Mouse (Mus musculus): ENCODE measurements around the gene Fam189a1. TPM values are rescaled to one million over a fixed set of nuclear protein-coding genes. Genes with fewer than 3 reads are reported as not detected.

The Fam189a1 gene
- polyA plus RNA-seq, 1 experiment from 2014 or later = 2.8 TPM

DNA sequence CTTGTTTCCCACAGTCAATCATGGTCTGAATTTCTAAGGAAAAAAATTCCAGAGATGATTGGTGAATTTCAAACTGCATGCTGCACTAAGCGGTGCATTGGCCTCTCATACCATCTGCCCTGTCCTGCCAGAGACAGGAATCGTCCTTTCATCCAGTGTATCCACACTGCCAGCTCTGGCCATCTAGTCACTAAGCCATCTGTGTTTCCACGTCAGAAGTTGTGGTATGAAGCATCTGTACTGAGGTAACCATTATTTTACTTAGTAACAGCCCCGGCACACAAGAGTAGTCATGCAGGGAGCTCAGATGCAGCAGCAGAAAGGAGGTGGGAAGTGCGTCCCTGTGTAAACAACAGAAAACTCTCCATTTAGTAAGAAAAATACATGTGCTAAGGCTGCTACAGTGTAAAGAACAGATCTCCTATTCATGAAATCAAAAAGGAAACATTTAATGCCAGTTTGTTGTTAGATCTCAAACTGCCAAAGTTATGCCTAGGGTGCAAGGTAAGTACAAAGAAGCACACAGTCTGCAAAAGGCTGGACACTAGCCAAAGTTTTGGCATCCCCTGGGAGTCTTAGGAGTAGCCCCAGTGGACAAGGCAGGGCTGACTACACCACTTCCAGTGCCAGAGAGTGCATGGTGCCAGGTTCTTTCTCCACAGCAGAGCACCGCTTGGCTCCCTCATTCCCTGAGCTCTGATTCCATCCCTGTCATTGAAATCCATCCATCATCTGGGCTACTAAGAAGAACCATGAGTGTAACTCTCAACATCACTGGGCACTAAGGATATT is 14.3 kb downstream of the Fam189a1 start:
- Histone ChIP-seq H3K27me3 (no peaks in the 10 kb centered on the region), H3K4me3 (replicated peaks) (no peak overlapping the region), H3K9me3 (no peaks in the 10 kb centered on the region), H3K9ac (no peak overlapping the region), H3K4me2 (no peak overlapping the region), H3K27ac (no peak overlapping the region), H3K36me3 (replicated peaks) (no peaks in the 10 kb centered on the region), H3K4me1 (peaks cover 4% of the 10 kb centered on the region; the same call in 1 of the 2 replicates)
- 77% methylated on average over 6 of the region's 6 CpGs for WGBS
- no peak for ATAC-seq (ENCODE audit: low FRiP score)

DNA sequence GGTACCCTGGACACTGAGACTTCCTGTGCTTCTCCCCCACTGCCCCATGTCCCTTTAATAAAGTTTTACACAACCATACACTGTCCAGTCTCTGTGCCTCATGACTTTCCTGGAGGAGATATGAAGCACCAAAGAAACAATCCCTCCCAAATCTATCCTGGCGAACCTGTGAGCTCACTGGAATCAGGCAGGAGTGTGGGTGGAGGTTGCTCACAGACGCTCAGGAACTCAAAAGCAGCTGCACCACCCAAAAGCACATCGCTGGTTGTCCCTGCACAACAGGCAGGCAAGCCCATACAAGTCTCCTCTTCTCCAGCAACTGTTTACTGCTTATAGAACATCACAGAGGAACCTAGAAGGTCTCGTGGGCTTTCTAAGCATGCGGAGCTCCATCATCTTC is 15.5 kb downstream of the Fam189a1 start:
- Histone ChIP-seq H3K27me3 (no peaks in the 10 kb centered on the region), H3K9ac (no peak overlapping the region), H3K36me3 (replicated peaks) (no peaks in the 10 kb centered on the region), H3K4me2 (no peak overlapping the region), H3K4me3 (replicated peaks) (no peak overlapping the region), H3K9me3 (no peaks in the 10 kb centered on the region), H3K4me1 (peaks cover 4% of the 10 kb centered on the region; the same call in 1 of the 2 replicates), H3K27ac (no peak overlapping the region)
- ATAC-seq (ENCODE audit: low FRiP score) = no peak
- 86% methylated on average over 5 of the region's 5 CpGs for WGBS

DNA sequence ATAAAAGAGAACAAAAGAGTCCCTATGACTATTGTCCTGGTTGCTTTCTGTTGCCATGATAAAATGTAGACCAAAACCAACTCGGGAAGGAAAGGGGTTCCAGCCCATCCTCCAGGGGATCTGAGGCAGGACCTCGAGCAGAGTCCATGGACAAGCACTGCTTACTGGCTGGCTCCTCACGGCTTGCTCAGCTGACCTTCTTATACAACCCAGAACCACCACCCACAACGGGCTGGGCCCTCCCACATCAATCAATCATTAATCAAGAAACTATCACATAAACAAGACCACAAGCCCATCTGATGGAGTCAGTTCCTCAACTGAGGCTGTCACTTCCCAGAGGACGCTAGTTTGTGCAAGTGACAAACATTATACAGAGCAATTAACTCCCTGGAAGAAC is 16.3 kb downstream of the Fam189a1 start:
- Histone ChIP-seq H3K4me2 (no peak overlapping the region), H3K4me3 (replicated peaks) (no peak overlapping the region), H3K36me3 (replicated peaks) (no peaks in the 10 kb centered on the region), H3K4me1 (peaks cover 4% of the 10 kb centered on the region; the same call in 1 of the 2 replicates), H3K9ac (no peak overlapping the region), H3K27me3 (no peaks in the 10 kb centered on the region), H3K27ac (no peak overlapping the region), H3K9me3 (no peaks in the 10 kb centered on the region)
- no peak for ATAC-seq (ENCODE audit: low FRiP score)
- WGBS = 84% methylated on average over 5 of the region's 5 CpGs

DNA sequence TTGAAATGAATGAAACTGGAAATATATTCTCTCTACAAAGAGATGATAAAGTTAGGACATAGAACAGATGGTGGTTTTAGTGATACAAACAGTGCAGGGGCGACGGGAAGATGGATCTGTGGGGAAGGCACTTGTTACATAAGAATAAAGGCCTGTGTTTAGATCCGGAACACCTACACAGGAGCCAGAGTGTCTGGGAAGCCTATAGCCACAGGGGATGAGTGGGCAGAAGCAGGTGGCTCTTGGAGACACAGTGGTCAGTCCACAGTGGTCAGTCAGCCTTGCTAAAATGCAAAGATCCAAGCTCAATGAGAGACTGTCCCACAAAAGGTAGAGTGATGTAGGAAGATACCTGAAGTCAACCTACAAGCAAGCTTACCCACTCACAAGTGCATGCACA is 32.6 kb downstream of the Fam189a1 start:
- ATAC-seq (ENCODE audit: low FRiP score) = no peak
- WGBS = 88% methylated on average over 3 of the region's 3 CpGs
- no peak overlapping the region for H3K4me3 ChIP-seq (replicated peaks)
- H3K9ac ChIP-seq = no peak overlapping the region
- no peaks in the 10 kb centered on the region for H3K9me3 ChIP-seq
- no peak overlapping the region for H3K4me2 ChIP-seq
- H3K36me3 ChIP-seq (replicated peaks) = no peaks in the 10 kb centered on the region
- no peak overlapping the region for H3K27ac ChIP-seq
- H3K4me1 ChIP-seq = no peaks in the 10 kb centered on the region
- H3K27me3 ChIP-seq = no peaks in the 10 kb centered on the region

DNA sequence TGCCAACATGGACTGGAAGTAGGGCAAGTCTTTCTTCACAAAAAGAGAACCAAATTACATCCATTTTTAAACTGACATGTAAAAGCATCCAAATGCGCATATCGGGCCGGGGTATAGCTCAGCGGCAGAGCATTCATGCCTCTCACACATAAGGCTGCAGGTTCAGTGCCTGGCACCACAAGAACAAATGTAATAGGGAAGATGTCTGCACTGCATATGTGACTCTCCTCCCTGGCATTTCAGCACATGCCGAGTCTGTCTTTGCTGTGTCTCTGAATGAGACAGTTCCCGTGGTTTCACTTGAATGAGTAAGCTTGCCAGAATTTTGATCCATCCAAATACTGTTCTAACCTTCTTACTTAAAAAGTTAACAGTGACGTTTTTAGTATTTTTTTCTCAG is 39.5 kb downstream of the Fam189a1 start:
- Histone ChIP-seq H3K9ac (no peak overlapping the region), H3K4me3 (replicated peaks) (no peak overlapping the region), H3K36me3 (replicated peaks) (no peaks in the 10 kb centered on the region), H3K9me3 (no peaks in the 10 kb centered on the region), H3K4me1 (no peaks in the 10 kb centered on the region), H3K4me2 (no peak overlapping the region), H3K27me3 (no peaks in the 10 kb centered on the region), H3K27ac (no peak overlapping the region)
- 92% methylated on average over 7 of the region's 7 CpGs for WGBS
- no peak for ATAC-seq (ENCODE audit: low FRiP score)

DNA sequence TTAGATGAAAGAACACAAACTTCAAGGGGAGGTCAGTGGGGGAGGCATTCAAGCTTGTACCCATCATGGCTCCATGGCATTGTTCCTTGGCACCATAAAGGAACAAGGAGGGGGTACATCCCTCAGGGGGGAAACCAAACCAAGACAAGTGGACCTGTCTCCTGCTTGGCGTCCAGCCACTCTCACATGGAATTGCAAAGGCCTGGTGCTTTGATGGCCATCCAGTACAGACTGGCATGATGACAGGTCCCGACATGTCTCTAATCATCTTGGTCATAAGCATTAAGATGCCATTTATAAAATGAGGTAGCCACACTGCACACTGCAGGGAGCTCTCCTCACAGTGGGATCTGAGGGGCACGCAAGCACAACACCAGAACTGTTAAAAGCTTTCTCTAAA is 41.0 kb downstream of the Fam189a1 start:
- WGBS = 88% methylated on average over 3 of the region's 3 CpGs
- Histone ChIP-seq H3K9me3 (no peaks in the 10 kb centered on the region), H3K27ac (no peak overlapping the region), H3K27me3 (no peaks in the 10 kb centered on the region), H3K9ac (no peak overlapping the region), H3K4me1 (no peaks in the 10 kb centered on the region), H3K4me3 (replicated peaks) (no peak overlapping the region), H3K36me3 (replicated peaks) (no peaks in the 10 kb centered on the region), H3K4me2 (no peak overlapping the region)
- no peak for ATAC-seq (ENCODE audit: low FRiP score)

DNA sequence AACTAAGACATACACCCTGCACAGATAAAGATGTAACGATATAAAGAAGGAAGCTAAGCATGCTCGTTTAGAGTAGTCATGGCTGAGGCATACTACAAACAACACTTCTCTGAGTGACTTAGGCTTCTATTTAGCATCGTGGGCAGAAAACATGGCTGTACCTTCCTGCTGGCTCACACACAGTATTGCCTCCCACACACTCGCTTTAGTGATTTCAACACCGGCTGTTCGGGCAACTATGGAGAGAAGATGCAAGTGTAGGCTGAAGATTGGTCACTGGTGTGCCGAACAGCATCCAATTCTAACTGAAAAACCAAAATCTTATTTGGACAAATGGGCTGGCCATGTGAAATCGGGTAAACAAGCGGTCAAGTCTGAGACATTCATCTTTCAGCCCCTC is 44.7 kb downstream of the Fam189a1 start:
- no peak overlapping the region for H3K4me2 ChIP-seq
- no peaks in the 10 kb centered on the region for H3K27me3 ChIP-seq
- no peak overlapping the region for H3K4me3 ChIP-seq (replicated peaks)
- H3K36me3 ChIP-seq (replicated peaks) = no peaks in the 10 kb centered on the region
- H3K27ac ChIP-seq = no peak overlapping the region
- ATAC-seq (ENCODE audit: low FRiP score) = no peak
- no peaks in the 10 kb centered on the region for H3K9me3 ChIP-seq
- no peaks in the 10 kb centered on the region for H3K4me1 ChIP-seq
- 90% methylated on average over 9 of the region's 9 CpGs for WGBS
- H3K9ac ChIP-seq = no peak overlapping the region

DNA sequence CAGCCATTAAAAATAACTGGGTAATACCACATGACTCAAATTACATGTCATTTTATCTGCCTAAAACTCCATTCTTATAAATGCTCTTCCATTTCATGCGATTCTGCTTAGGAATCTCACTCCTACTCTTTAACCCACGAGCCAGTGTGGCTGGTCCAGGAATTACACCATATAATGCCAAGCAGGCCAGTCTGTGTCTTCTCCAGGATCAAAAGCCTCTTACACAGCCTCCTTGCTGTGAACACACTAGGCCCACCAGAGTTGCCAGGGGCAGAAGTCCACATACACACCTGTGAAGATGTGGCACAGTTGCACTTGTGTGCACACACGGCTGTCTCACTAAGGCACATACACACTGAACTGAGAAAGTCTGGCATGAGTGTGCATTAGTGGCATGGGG is 50.8 kb downstream of the Fam189a1 start:
- no peaks in the 10 kb centered on the region for H3K27me3 ChIP-seq
- H3K4me1 ChIP-seq = no peaks in the 10 kb centered on the region
- no peak overlapping the region for H3K4me3 ChIP-seq (replicated peaks)
- no peaks in the 10 kb centered on the region for H3K36me3 ChIP-seq (replicated peaks)
- WGBS = 89% methylated on average over 3 of the region's 3 CpGs
- no peak overlapping the region for H3K4me2 ChIP-seq
- ATAC-seq (ENCODE audit: low FRiP score) = no peak
- H3K9me3 ChIP-seq = no peaks in the 10 kb centered on the region
- no peak overlapping the region for H3K9ac ChIP-seq
- H3K27ac ChIP-seq = no peak overlapping the region

DNA sequence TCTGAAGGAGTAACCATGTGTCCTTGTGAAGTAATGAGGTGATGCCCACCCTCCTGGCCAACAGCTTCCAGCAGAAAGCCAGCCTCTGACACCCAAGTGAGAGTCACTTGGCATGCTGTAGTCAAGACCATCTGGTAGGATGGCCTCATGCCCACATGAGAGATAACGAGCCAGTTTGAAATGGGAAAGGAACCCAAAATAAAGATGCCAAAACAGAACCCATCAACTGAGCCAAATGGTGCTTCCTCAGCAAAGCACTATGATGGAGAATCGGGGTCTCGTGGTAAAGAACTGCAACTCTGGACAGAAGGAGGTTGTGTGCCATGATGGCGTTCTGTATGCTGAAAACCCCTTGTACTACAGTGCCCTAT is 51.3 kb downstream of the Fam189a1 start:
- Histone ChIP-seq H3K27ac (no peak overlapping the region), H3K27me3 (no peaks in the 10 kb centered on the region), H3K9ac (no peak overlapping the region), H3K4me1 (no peaks in the 10 kb centered on the region), H3K4me2 (no peak overlapping the region), H3K36me3 (replicated peaks) (no peaks in the 10 kb centered on the region), H3K4me3 (replicated peaks) (no peak overlapping the region), H3K9me3 (no peaks in the 10 kb centered on the region)
- no peak for ATAC-seq (ENCODE audit: low FRiP score)
- WGBS = 88% methylated on average over 4 of the region's 4 CpGs

DNA sequence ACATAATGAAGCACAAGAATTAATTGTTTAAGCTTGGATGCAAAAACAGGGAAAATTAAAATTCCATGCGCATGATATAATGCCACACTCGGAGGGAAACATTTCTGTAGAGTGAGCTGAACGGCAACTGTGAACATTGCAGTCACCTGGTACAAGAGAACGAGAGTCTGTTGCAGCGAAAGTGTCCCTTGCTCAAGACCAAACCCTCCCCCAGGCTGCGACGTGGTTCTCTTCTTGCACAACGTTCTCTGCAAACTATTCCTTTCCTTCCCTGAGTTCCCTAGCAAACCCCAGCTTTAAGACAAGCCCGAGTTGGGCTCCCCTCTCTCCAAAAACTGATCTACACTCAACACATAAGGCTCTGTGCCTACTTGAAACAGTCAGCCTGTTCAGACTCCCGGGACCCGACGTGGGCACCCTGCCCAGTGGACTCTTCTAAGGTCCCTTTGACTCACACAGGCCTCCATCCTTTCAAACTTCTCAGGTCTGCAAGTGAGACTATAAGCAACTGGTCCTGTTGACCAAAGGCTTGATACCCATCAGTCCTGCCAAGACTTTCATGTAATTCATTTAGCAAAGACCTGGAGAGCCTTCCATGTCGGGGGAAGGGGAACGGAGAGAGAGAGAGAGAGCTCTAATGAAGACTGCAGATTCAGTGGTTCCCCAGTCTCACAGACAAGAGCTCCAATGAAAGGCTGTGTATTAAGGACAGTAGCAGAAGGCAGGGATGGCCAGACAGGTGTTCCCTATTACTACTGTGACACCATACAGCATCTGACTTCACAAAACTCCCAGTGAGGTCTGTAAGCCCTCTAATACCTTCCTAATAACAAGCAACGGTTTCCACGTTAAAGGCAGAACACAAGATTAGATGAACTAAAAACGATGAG is 51.9 kb downstream of the Fam189a1 start:
- 90% methylated on average over 17 of the region's 17 CpGs for WGBS
- no peak overlapping the region for H3K4me2 ChIP-seq
- no peak for ATAC-seq (ENCODE audit: low FRiP score)

DNA sequence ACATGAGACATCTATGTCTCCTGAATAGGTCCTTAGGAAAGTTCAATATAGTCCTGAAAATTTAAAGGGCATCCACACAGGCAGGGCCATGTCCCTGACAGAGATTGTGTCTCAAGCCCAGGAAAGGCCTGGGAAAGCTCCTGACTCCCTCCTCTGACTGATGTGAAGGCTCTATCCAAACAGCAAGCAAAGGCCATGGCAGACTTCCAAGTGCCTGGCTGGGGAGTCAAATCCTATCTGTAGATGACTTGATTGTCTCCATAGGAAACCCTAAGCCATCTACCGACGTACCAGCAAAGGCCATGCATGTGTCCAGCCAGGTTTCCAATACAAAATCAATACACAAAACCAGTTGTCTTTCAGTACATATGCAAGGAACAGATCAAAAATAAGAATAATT is 54.7 kb downstream of the Fam189a1 start:
- Histone ChIP-seq H3K36me3 (replicated peaks) (no peaks in the 10 kb centered on the region), H3K4me2 (no peak overlapping the region), H3K4me1 (no peaks in the 10 kb centered on the region), H3K27me3 (no peaks in the 10 kb centered on the region), H3K9me3 (no peaks in the 10 kb centered on the region), H3K27ac (no peak overlapping the region), H3K4me3 (replicated peaks) (no peak overlapping the region), H3K9ac (no peak overlapping the region)
- ATAC-seq (ENCODE audit: low FRiP score) = no peak
- 96% methylated on average over 2 of the region's 2 CpGs for WGBS

More for the DNA sequence above, 51.9 kb downstream of the Fam189a1 start:
- no peak overlapping the region for H3K9ac ChIP-seq
- H3K36me3 ChIP-seq (replicated peaks) = no peaks in the 10 kb centered on the region
- no peak overlapping the region for H3K27ac ChIP-seq
- no peaks in the 10 kb centered on the region for H3K27me3 ChIP-seq
- H3K4me3 ChIP-seq (replicated peaks) = no peak overlapping the region
- no peaks in the 10 kb centered on the region for H3K4me1 ChIP-seq
- no peaks in the 10 kb centered on the region for H3K9me3 ChIP-seq

DNA sequence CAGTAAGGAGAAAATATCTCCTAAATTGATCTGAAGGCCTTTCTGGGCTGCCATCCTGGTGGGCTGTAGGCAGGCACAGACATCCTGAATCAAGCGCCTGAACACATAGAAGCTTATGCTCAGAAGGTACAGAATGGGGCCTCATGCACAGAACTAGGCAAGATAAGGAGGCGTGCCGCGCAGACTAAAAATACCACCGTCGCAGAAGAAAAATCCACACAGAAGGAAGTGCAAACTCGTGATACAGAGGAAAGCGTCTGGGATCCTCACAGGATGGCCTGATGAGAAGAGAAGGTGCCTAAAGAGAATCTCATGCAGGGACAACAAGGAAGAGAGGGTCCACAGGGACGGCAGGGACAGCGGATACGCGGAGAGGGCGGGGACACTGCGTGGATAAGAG is 58.7 kb downstream of the Fam189a1 start:
- 91% methylated on average over 14 of the region's 14 CpGs for WGBS
- no peak overlapping the region for H3K9ac ChIP-seq
- ATAC-seq (ENCODE audit: low FRiP score) = no peak

More for the DNA sequence above, 58.7 kb downstream of the Fam189a1 start:
- Histone ChIP-seq H3K36me3 (replicated peaks) (no peaks in the 10 kb centered on the region), H3K4me2 (no peak overlapping the region), H3K4me3 (replicated peaks) (no peak overlapping the region), H3K27me3 (no peaks in the 10 kb centered on the region), H3K9me3 (no peaks in the 10 kb centered on the region), H3K27ac (no peak overlapping the region), H3K4me1 (no peaks in the 10 kb centered on the region)
